Mouse (Mus musculus) heart, adult 2 months (tissue): ENCODE data around the gene Olfr186. TPM values are rescaled to one million over a fixed set of nuclear protein-coding genes. Genes with fewer than 3 reads are reported as not detected.

Source experiments
- DNase-seq, 2 experiments: peaks; one replicate each; pipeline ENCODE4 v3.0.0; 2021
- H3K27ac ChIP-seq: fragments of 200-600 bp; 2 replicates; pipeline ENCODE4 v1.8.1; 2022
- H3K27me3 ChIP-seq: fragments of 200-500 bp; 2 replicates; pipeline ENCODE4 v1.6.1; 2012; ENCODE audit warnings: mild to moderate bottlenecking, low read length, inconsistent platforms, mixed read lengths; ENCODE audit not compliant: control insufficient read depth, insufficient read depth
- H3K36me3 ChIP-seq: fragments of 200-500 bp; 2 replicates; pipeline ENCODE4 v1.6.1; 2012; ENCODE audit warnings: low read length, inconsistent platforms; ENCODE audit not compliant: control insufficient read depth, insufficient read depth
- H3K4me1 ChIP-seq: fragments of 200-500 bp; 2 replicates; pipeline ENCODE4 v1.6.1; 2011; ENCODE audit warnings: low read length; ENCODE audit not compliant: control insufficient read depth, insufficient read depth
- H3K4me3 ChIP-seq: fragments of 200-600 bp; 2 replicates; pipeline ENCODE4 v1.8.1; 2022
- H3K79me2 ChIP-seq: fragments of 200-500 bp; replicated peaks from 2 replicates; pipeline ENCODE4 v1.6.1; 2012; ENCODE audit warnings: mild to moderate bottlenecking, inconsistent platforms, low read length, moderate library complexity, mixed read lengths; ENCODE audit not compliant: control insufficient read depth, insufficient read depth
- H3K9ac ChIP-seq: fragments of 200-500 bp; 2 replicates; pipeline ENCODE4 v1.6.1; 2012; ENCODE audit warnings: low read depth, mild to moderate bottlenecking, control low read depth, inconsistent platforms, low read length, mixed read lengths
- CTCF ChIP-seq: fragments of 200-600 bp; IDR thresholded peaks from 2 replicates; pipeline ENCODE4 v1.8.1; 2022; ENCODE audit warnings: antibody characterized with exemption, mild to moderate bottlenecking, moderate library complexity
- EP300 ChIP-seq: fragments of 200-500 bp; IDR thresholded peaks from 2 replicates; pipeline ENCODE4 v1.6.1; 2011; ENCODE audit warnings: low read depth, low read length, control low read depth; ENCODE audit not compliant: insufficient read depth
- POLR2A ChIP-seq: fragments of 200-500 bp; IDR thresholded peaks from 2 replicates; pipeline ENCODE4 v1.6.1; 2011; ENCODE audit warnings: mild to moderate bottlenecking, low read depth, low read length, control low read depth; ENCODE audit not compliant: insufficient read depth
- WGBS: fragments of 180-500 bp; shearing (Covaris S2); methylation state at CpG from one replicate; pipeline ENCODE4 v1.1.7; 2018; 5-methylcytosine and 5-hydroxymethylcytosine counted together
- intact Hi-C: fragments of 180-260 bp; cut with DNase I; formaldehyde crosslinking; loops from one replicate; pipeline ENCODE4 v1.15.1; 2025
- polyA plus RNA-seq: library from polyadenylated mRNA; depleted of rRNA; stranded (reverse); fragments of >200 nt; gene quantifications from 2 replicates; pipeline ENCODE4 v1.2.3, GENCODE M21; 2012; rRNA removed
- total RNA-seq, 2 experiments: library from RNA; stranded (reverse); gene quantifications; 2 replicates each; pipeline ENCODE4 v1.2.3; 2021

Gene Olfr186
- total and polyA plus RNA-seq, 3 experiments, result not detected

- Histone ChIP-seq H3K4me3 (no peak overlapping the region), H3K27me3 (no peaks in the 10 kb centered on the region), H3K4me1 (no peaks in the 10 kb centered on the region), H3K9ac (no peak overlapping the region), H3K79me2 (no peaks in the 10 kb centered on the region), H3K36me3 (no peaks in the 10 kb centered on the region), H3K27ac (no peak overlapping the region)
- 37% methylated on average over 4 of the region's 4 CpGs for WGBS
- intact Hi-C loops, result no loop called here
- TF ChIP-seq POLR2A, result no peak
- TF ChIP-seq EP300, result no peak
- no peak for DNase-seq
These were observed 17.5 kb upstream of the Olfr186 start for GRCm38 (mm10) chr16:59047579-59047978.

- WGBS, result 71% methylated on average over 3 of the region's 3 CpGs
- no peaks in the 10 kb centered on the region for H3K4me1 ChIP-seq
- intact Hi-C loops, result no loop called here
- no peaks in the 10 kb centered on the region for H3K27me3 ChIP-seq
- H3K9ac ChIP-seq, result no peak overlapping the region
- no peaks in the 10 kb centered on the region for H3K36me3 ChIP-seq
- H3K27ac ChIP-seq, result no peak overlapping the region
- no peak for TF ChIP-seq EP300
- no peak for TF ChIP-seq POLR2A
- TF ChIP-seq CTCF, result no peak
- DNase-seq, result no peak
- H3K4me3 ChIP-seq, result no peak overlapping the region
- no peaks in the 10 kb centered on the region for H3K79me2 ChIP-seq
These were observed 15.7 kb upstream of the Olfr186 start for GRCm38 (mm10) chr16:59045835-59046234.

DNA sequence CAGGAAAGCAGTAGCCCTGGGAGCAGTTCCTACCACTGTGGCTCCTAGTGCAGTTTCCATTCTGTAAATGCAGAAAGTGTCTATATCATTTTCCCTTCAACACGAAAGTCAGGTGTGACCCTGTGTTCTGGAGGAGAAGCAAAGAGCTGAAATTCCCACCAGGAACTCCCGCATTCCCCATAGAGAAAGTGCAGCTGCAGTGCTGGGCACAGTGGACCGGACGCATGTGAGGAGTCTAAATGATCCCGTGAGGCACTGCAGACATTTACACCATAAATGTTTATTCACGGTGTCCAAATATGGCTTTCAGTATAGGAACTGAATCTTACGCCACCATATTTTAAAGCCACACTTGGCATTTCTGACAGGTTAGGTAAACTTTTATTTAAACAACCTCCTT, 9.6 kb upstream of the Olfr186 start, which contains the start of gene Olfr187:
Gene Olfr187 (minus strand): TSS at position 58 of the 400 bp plus-strand sequence.
- intact Hi-C loops, result no loop called here
- TF ChIP-seq CTCF, result no peak
- TF ChIP-seq POLR2A, result no peak
- no peak for TF ChIP-seq EP300
- H3K9ac ChIP-seq, result no peak within 1 kb of the TSS
- H3K27me3 ChIP-seq, result no peaks in the 10 kb centered on the region
- no peaks in the 10 kb centered on the region for H3K36me3 ChIP-seq
- H3K4me3 ChIP-seq, result no peak within 1 kb of the TSS
- 79% methylated on average over 7 of the region's 7 CpGs for WGBS
- no peaks in the 10 kb centered on the region for H3K79me2 ChIP-seq
- H3K4me1 ChIP-seq, result no peaks in the 10 kb centered on the region
- DNase-seq, result no peak
- no peak within 1 kb of the TSS for H3K27ac ChIP-seq

DNA sequence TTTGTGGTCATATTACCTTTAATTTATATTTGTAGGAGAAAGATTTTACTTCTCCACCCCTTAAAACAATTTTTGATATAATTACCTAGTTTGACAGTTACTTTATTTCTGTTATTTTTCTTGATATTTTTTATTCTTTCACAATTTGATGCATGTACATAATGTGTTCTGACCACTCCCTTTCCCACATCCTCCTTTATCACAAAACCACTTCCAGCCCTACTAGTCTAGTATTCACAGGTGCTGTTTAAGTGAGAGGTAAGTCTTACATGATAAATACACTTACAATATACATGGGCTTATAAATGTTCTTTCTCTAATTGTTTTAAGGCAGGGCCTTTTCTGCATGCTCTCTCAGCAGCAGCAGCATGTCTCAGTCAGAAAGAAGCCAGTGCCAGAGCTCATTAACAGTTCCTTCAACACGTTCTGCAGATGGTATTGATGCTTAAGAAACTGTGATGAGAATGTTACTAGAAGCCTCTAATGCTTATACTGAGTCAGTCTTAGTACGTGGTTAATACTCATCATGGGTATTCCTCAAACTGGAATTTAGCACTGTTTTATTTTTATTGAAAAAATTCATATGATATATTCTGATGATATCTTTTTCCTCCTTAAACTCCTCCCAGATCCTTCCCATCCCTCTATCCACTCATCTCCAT, 16.6 kb downstream of the Olfr186 start:
- no peak for DNase-seq
- no peak overlapping the region for H3K4me3 ChIP-seq
- H3K9ac ChIP-seq, result no peak overlapping the region
- no peaks in the 10 kb centered on the region for H3K36me3 ChIP-seq
- no peaks in the 10 kb centered on the region for H3K27me3 ChIP-seq
- H3K79me2 ChIP-seq, result no peaks in the 10 kb centered on the region
- no peak overlapping the region for H3K27ac ChIP-seq
- WGBS, result 61% methylated on average over 2 of the region's 2 CpGs
- TF ChIP-seq EP300 (no peak), POLR2A (no peak), CTCF (no peak)
- intact Hi-C loops, result no loop called here
- no peaks in the 10 kb centered on the region for H3K4me1 ChIP-seq

DNA sequence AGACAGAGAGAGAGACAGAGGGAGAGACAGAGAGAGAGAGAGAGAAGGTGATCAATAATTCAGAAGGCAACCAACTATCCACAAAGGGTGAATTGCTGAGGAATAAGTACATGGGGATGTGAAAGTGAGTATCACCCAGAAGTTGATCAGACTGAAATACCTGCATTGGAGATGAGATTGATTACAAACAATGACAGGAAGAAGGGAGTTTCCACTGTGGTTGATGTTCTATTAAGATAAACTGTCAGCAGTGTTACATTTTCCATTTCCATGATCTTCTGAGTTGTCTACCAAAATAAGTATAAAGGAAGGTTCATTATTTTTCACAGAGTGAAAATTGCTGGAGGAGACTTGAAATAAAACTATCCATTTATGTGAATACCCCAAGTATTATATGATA, 22.9 kb downstream of the Olfr186 start:
- Histone ChIP-seq H3K4me3 (no peak overlapping the region), H3K9ac (no peak overlapping the region), H3K36me3 (no peaks in the 10 kb centered on the region), H3K27ac (no peak overlapping the region), H3K27me3 (no peaks in the 10 kb centered on the region), H3K79me2 (no peaks in the 10 kb centered on the region), H3K4me1 (no peaks in the 10 kb centered on the region)
- DNase-seq, result no peak
- intact Hi-C loops, result no loop called here
- no peak for TF ChIP-seq POLR2A
- TF ChIP-seq CTCF, result no peak
- TF ChIP-seq EP300, result no peak

- Histone ChIP-seq H3K4me3 (no peak within 1 kb of the TSS), H3K4me1 (no peaks in the 10 kb centered on the region), H3K27ac (no peak within 1 kb of the TSS), H3K79me2 (no peaks in the 10 kb centered on the region), H3K36me3 (no peaks in the 10 kb centered on the region), H3K9ac (no peak within 1 kb of the TSS), H3K27me3 (no peaks in the 10 kb centered on the region)
- intact Hi-C loops, result no loop called here
- TF ChIP-seq CTCF, result no peak
- TF ChIP-seq EP300, result no peak
- TF ChIP-seq POLR2A, result no peak
- 60% methylated on average over 2 of the region's 2 CpGs for WGBS
- no peak for DNase-seq
These were observed 35.0 kb downstream of the Olfr186 start, which contains the start of gene Olfr183 for GRCm38 (mm10) chr16:58995057-58995456. Gene Olfr183 (plus strand): TSS chr16:58995357.

Other genes with a start within 250 kb of the Olfr186 start
- not detected for gene Olfr173, start 230.0 kb downstream of the Olfr186 start, total RNA-seq
- gene Olfr173, start 230.0 kb downstream of the Olfr186 start, polyA plus RNA-seq, result not detected in 2 replicates
- gene Olfr175-ps1, start 203.5 kb downstream of the Olfr186 start, total RNA-seq, result not detected
- gene Olfr175-ps1, start 203.5 kb downstream of the Olfr186 start, polyA plus RNA-seq, result not detected in 2 replicates
- gene Olfr177, start 155.5 kb downstream of the Olfr186 start, total RNA-seq, result not detected
- not detected in 2 replicates for gene Olfr177, start 155.5 kb downstream of the Olfr186 start, polyA plus RNA-seq
- not detected for gene Olfr178, start 138.2 kb downstream of the Olfr186 start, total RNA-seq
- gene Olfr178, start 138.2 kb downstream of the Olfr186 start, polyA plus RNA-seq, result not detected in 2 replicates
- gene Olfr181, start 101.5 kb downstream of the Olfr186 start, total RNA-seq, result not detected
- not detected in 2 replicates for gene Olfr181, start 101.5 kb downstream of the Olfr186 start, polyA plus RNA-seq
- not detected for gene Olfr180, start 100.9 kb downstream of the Olfr186 start, total RNA-seq
- gene Olfr180, start 100.9 kb downstream of the Olfr186 start, polyA plus RNA-seq, result not detected in 2 replicates
- not detected for gene Olfr183, start 34.9 kb downstream of the Olfr186 start, total RNA-seq
- not detected in 2 replicates for gene Olfr183, start 34.9 kb downstream of the Olfr186 start, polyA plus RNA-seq
- gene Olfr187, start 9.5 kb upstream of the Olfr186 start, total RNA-seq, result not detected
- not detected in 2 replicates for gene Olfr187, start 9.5 kb upstream of the Olfr186 start, polyA plus RNA-seq
- gene Olfr190, start 47.7 kb upstream of the Olfr186 start, total RNA-seq, result not detected
- gene Olfr190, start 47.7 kb upstream of the Olfr186 start, polyA plus RNA-seq, result not detected in 2 replicates
- gene Olfr191, start 59.5 kb upstream of the Olfr186 start, total RNA-seq, result not detected
- not detected in 2 replicates for gene Olfr191, start 59.5 kb upstream of the Olfr186 start, polyA plus RNA-seq
- not detected for gene Olfr193, start 81.6 kb upstream of the Olfr186 start, total RNA-seq
- gene Olfr193, start 81.6 kb upstream of the Olfr186 start, polyA plus RNA-seq, result not detected in 2 replicates
- not detected for gene Olfr194, start 90.8 kb upstream of the Olfr186 start, total RNA-seq
- gene Olfr194, start 90.8 kb upstream of the Olfr186 start, polyA plus RNA-seq, result not detected in 2 replicates
- not detected for gene Olfr195, start 116.8 kb upstream of the Olfr186 start, total RNA-seq
- not detected in 2 replicates for gene Olfr195, start 116.8 kb upstream of the Olfr186 start, polyA plus RNA-seq
- gene Olfr196, start 140.2 kb upstream of the Olfr186 start, total RNA-seq, result not detected
- not detected in 2 replicates for gene Olfr196, start 140.2 kb upstream of the Olfr186 start, polyA plus RNA-seq
- not detected for gene Olfr198, start 173.2 kb upstream of the Olfr186 start, total RNA-seq
- gene Olfr198, start 173.2 kb upstream of the Olfr186 start, polyA plus RNA-seq, result not detected in 2 replicates
- not detected for gene Olfr199, start 189.5 kb upstream of the Olfr186 start, total RNA-seq
- gene Olfr199, start 189.5 kb upstream of the Olfr186 start, polyA plus RNA-seq, result not detected in 2 replicates
- not detected for gene Olfr201, start 242.3 kb upstream of the Olfr186 start, total RNA-seq
- gene Olfr201, start 242.3 kb upstream of the Olfr186 start, polyA plus RNA-seq, result not detected in 2 replicates